Mouse (Mus musculus) hindbrain, embryonic 14.5 days (tissue): Measurements from ENCODE around the gene Fgfr4. TPM values are rescaled to one million over a fixed set of nuclear protein-coding genes. Genes with fewer than 3 reads are reported as not detected.

Experiments used
- ATAC-seq: fragments of 200-750 bp; cut with Nextera tagmentation; 2 replicates; pipeline ENCODE4 v1.8.0; 2017; ENCODE audit warnings: moderate number of reproducible peaks, mild to moderate bottlenecking, moderate TSS enrichment, moderate library complexity; ENCODE audit not compliant: low FRiP score
- DNase-seq: peaks from one replicate; pipeline ENCODE4 v3.0.0-alpha.2; 2015; ENCODE audit warnings: low spot score
- H3K27ac ChIP-seq: fragments of 300-500 bp; sonication (generic); 2 replicates; pipeline ENCODE4 v1.5.1; 2014; ENCODE audit warnings: mild to moderate bottlenecking, moderate library complexity
- H3K27me3 ChIP-seq: fragments of 300-500 bp; sonication (generic); 2 replicates; pipeline ENCODE4 v1.6.1; 2014; ENCODE audit warnings: mild to moderate bottlenecking, low read length, mixed read lengths; ENCODE audit not compliant: control insufficient read depth, insufficient read depth
- H3K36me3 ChIP-seq: fragments of 300-500 bp; sonication (generic); replicated peaks from 2 replicates; pipeline ENCODE4 v1.6.1; 2014; ENCODE audit not compliant: control insufficient read depth, insufficient read depth
- H3K4me1 ChIP-seq: fragments of 300-500 bp; sonication (generic); replicated peaks from 2 replicates; pipeline ENCODE4 v1.6.1; 2014; ENCODE audit warnings: antibody characterized with exemption, low read length, mixed read lengths; ENCODE audit not compliant: control insufficient read depth, insufficient read depth
- H3K4me2 ChIP-seq: fragments of 300-500 bp; sonication (generic); replicated peaks from 2 replicates; pipeline ENCODE4 v1.6.1; 2014; ENCODE audit warnings: mild to moderate bottlenecking, moderate library complexity
- H3K4me3 ChIP-seq: fragments of 300-500 bp; sonication (generic); replicated peaks from 2 replicates; pipeline ENCODE4 v1.5.1; 2014; ENCODE audit warnings: mild to moderate bottlenecking, low read length
- H3K9ac ChIP-seq: fragments of 300-500 bp; sonication (generic); 2 replicates; pipeline ENCODE4 v1.6.1; 2014
- H3K9me3 ChIP-seq: fragments of 300-500 bp; sonication (generic); 2 replicates; pipeline ENCODE4 v1.6.1; 2016; ENCODE audit warnings: low read length; ENCODE audit not compliant: control insufficient read depth
- WGBS: fragments of 180-500 bp; shearing (Covaris S2); extraction: QIAGEN DNeasy Blood & Tissue Kit; methylation state at CpG from one replicate; pipeline ENCODE4 v1.1.7; 2014; 5-methylcytosine and 5-hydroxymethylcytosine counted together
- polyA plus RNA-seq: library from polyadenylated mRNA; unstranded; fragments of >200 nt; fragmentation: Nextera tagmentation; extraction: Ambion mirVana; gene quantifications from 2 replicates; pipeline ENCODE4 v1.2.1, GENCODE M21; 2014

Gene Fgfr4
- polyA plus RNA-seq, 1 experiment from 2014 or later: 0.92 TPM

- no peaks in the 10 kb centered on the region for H3K27me3 ChIP-seq
- H3K36me3 ChIP-seq: peaks cover 35% of the 10 kb centered on the region
- H3K4me3 ChIP-seq: peak overlapping the region; percentile 83
- H3K4me2 ChIP-seq: peak overlapping the region; percentile 89
- WGBS: under 1% methylated on average over 44 of the region's 58 CpGs
- H3K4me1 ChIP-seq: peaks cover 55% of the 10 kb centered on the region
- DNase-seq: peak; percentile 53
- no peaks in the 10 kb centered on the region for H3K9me3 ChIP-seq
- H3K27ac ChIP-seq: peak overlapping the region; percentile 98
- ATAC-seq: peak; percentile 0; the same call in 1 of the 2 replicates
- peak overlapping the region; percentile 87 for H3K9ac ChIP-seq
Observed at GRCm38 (mm10) chr13:55212361-55213137, 60.1 kb downstream of the Fgfr4 start.

- H3K36me3 ChIP-seq: peaks cover 42% of the 10 kb centered on the region
- ATAC-seq: no peak
- H3K9ac ChIP-seq: peak overlapping the region; percentile 87
- no peak for DNase-seq
- H3K4me2 ChIP-seq: peak overlapping the region; percentile 89
- H3K27me3 ChIP-seq: no peaks in the 10 kb centered on the region
- H3K27ac ChIP-seq: peak overlapping the region; percentile 98
- H3K4me3 ChIP-seq: peak overlapping the region; percentile 83
- peaks cover 62% of the 10 kb centered on the region for H3K4me1 ChIP-seq
- 58% methylated on average over 10 of the region's 10 CpGs for WGBS
- H3K9me3 ChIP-seq: no peaks in the 10 kb centered on the region
Observed at GRCm38 (mm10) chr13:55213138-55213806, 60.8 kb downstream of the Fgfr4 start.

Other genes with a start within 250 kb of the Fgfr4 start
- 15.3 and 16.9 TPM in 2 replicates for gene Unc5a, start 203.2 kb upstream of the Fgfr4 start, polyA plus RNA-seq
- 0.70 and 0.83 TPM in 2 replicates for gene Hk3, start 131.3 kb upstream of the Fgfr4 start, polyA plus RNA-seq
- 20.8 and 21.5 TPM in 2 replicates for gene Uimc1, start 52.3 kb upstream of the Fgfr4 start, polyA plus RNA-seq
- 30.9 and 33.4 TPM in 2 replicates for gene Zfp346, start 47.3 kb upstream of the Fgfr4 start, polyA plus RNA-seq
- not detected in 2 replicates for gene Gm17617, start 19.1 kb upstream of the Fgfr4 start, polyA plus RNA-seq
- gene Nsd1, start 57.1 kb downstream of the Fgfr4 start, polyA plus RNA-seq: 53.9 and 70.7 TPM in 2 replicates
- 347 and 348 TPM in 2 replicates for gene Prelid1, start 167.9 kb downstream of the Fgfr4 start, polyA plus RNA-seq
- 92.6 and 95.8 TPM in 2 replicates for gene Rab24, start 169.3 kb downstream of the Fgfr4 start, polyA plus RNA-seq
- 8.4 and 8.7 TPM in 2 replicates for gene Mxd3, start 177.2 kb downstream of the Fgfr4 start, polyA plus RNA-seq
- 44.8 and 49.2 TPM in 2 replicates for gene Lman2, start 210.1 kb downstream of the Fgfr4 start, polyA plus RNA-seq
- gene Rgs14, start 217.1 kb downstream of the Fgfr4 start, polyA plus RNA-seq: 0.40 and 0.72 TPM in 2 replicates
- 0.14 TPM in 1 of 2 replicates, not detected in the other for gene Slc34a1, start 245.5 kb downstream of the Fgfr4 start, polyA plus RNA-seq